ENCODE assay signal across 7 mouse cellular contexts in genomic region chr2:166806813-166807212, GRCm38 (mm10). TPM values are rescaled to one million over a fixed set of nuclear protein-coding genes. Genes with fewer than 3 reads are reported as not detected.
DNase-seq lines count a peak whose midpoint lies in the region; ATAC-seq and TF ChIP-seq lines count a peak whose summit lies in the region.

No protein-coding gene starts in this region.

- H3K27ac ChIP-seq in liver, adult 2 months (replicated peaks; ENCODE audit: insufficient read depth, low read depth, low read length): peak overlapping the region; percentile 48
- H3K27ac ChIP-seq in embryonic facial prominence, embryonic 14.5 days (replicated peaks; ENCODE audit: low read depth, low read length): no peak overlapping the region; the same call in 1 of the 2 replicates
- no peak overlapping the region; the same call in 1 of the 2 replicates for H3K27ac ChIP-seq in intestine, postnatal 0 days (ENCODE audit: low read depth, low read length)
- H3K27ac ChIP-seq in neural tube, embryonic 15.5 days (replicated peaks): no peak overlapping the region

- peaks cover 21% of the 10 kb centered on the region; the same call in 1 of the 2 replicates for H3K79me2 ChIP-seq in liver, adult 2 months (ENCODE audit: control insufficient read depth, insufficient read depth, low read length)

- DNase-seq in liver, adult 2 months (ENCODE audit: extremely low read depth, low read depth, low spot score): peak; percentile 87
- DNase-seq in liver: no peak
- DNase-seq in embryonic facial prominence, embryonic 14.5 days (ENCODE audit: low spot score): no peak
- DNase-seq in embryo, embryonic 9.5 days (ENCODE audit: extremely low spot score): no peak
- no peak for DNase-seq in adrenal gland, adult 18-20 months (ENCODE audit: low spot score in 2 of 2)

- TF ChIP-seq POLR2A in liver, adult 2 months (IDR thresholded peaks at IDR 0.05; ENCODE audit: extremely low read depth, insufficient read depth, low read length): no peak

- no peak for TF ChIP-seq CTCF in liver, adult 2 months (IDR thresholded peaks at IDR 0.05; ENCODE audit: low read depth, low read length)
- no peak for TF ChIP-seq CTCF in intestine, postnatal 0 days (IDR thresholded peaks at IDR 0.05; ENCODE audit: low read depth)

- WGBS in liver, adult 2 months: 24% methylated on average over 6 of the region's 6 CpGs
- 72% methylated on average over 6 of the region's 6 CpGs for WGBS in embryonic facial prominence, embryonic 14.5 days
- 58% methylated on average over 6 of the region's 6 CpGs for WGBS in intestine, postnatal 0 days
- 84% methylated on average over 6 of the region's 6 CpGs for WGBS in neural tube, embryonic 15.5 days

- H3K9me3 ChIP-seq in embryonic facial prominence, embryonic 14.5 days (ENCODE audit: control insufficient read depth, low read length): no peaks in the 10 kb centered on the region
- H3K9me3 ChIP-seq in intestine, postnatal 0 days (ENCODE audit: control insufficient read depth): no peaks in the 10 kb centered on the region
- H3K9me3 ChIP-seq in neural tube, embryonic 15.5 days (replicated peaks): no peaks in the 10 kb centered on the region

- no peaks in the 10 kb centered on the region for H3K27me3 ChIP-seq in liver, adult 2 months (ENCODE audit: control insufficient read depth, insufficient read depth, low read length)
- no peaks in the 10 kb centered on the region for H3K27me3 ChIP-seq in embryonic facial prominence, embryonic 14.5 days (replicated peaks; ENCODE audit: control insufficient read depth, insufficient read depth, low read length)
- no peaks in the 10 kb centered on the region for H3K27me3 ChIP-seq in intestine, postnatal 0 days (replicated peaks; ENCODE audit: control insufficient read depth, insufficient read depth, low read length)
- H3K27me3 ChIP-seq in neural tube, embryonic 15.5 days (replicated peaks): no peaks in the 10 kb centered on the region

- H3K4me3 ChIP-seq in liver, adult 2 months (ENCODE audit: insufficient read depth, low read depth, low read length): peak overlapping the region; percentile 91; the same call in 1 of the 2 replicates
- H3K4me3 ChIP-seq in embryonic facial prominence, embryonic 14.5 days (ENCODE audit: low read depth, low read length): 0 out of 2 replicates have a peak overlapping the region, but pooled peaks have one; percentile 85
- H3K4me3 ChIP-seq in intestine, postnatal 0 days (ENCODE audit: low read depth, low read length): peak overlapping the region; percentile 85
- H3K4me3 ChIP-seq in neural tube, embryonic 15.5 days (replicated peaks): no peak overlapping the region

- H3K9ac ChIP-seq in liver, adult 2 months (ENCODE audit: low read depth, low read length): peak overlapping the region; percentile 49
- peak overlapping the region; percentile 91; the same call in 1 of the 2 replicates for H3K9ac ChIP-seq in embryonic facial prominence, embryonic 14.5 days (ENCODE audit: low read depth, low read length)
- H3K9ac ChIP-seq in intestine, postnatal 0 days (ENCODE audit: low read depth, low read length): peak overlapping the region; percentile 94; the same call in 1 of the 2 replicates
- H3K9ac ChIP-seq in neural tube, embryonic 15.5 days (replicated peaks): no peak overlapping the region

- ATAC-seq in embryonic facial prominence, embryonic 14.5 days (ENCODE audit: low read depth): no peak
- ATAC-seq in intestine, postnatal 0 days: no peak
- no peak for ATAC-seq in neural tube, embryonic 15.5 days (ENCODE audit: low FRiP score)

- H3K4me2 ChIP-seq in embryonic facial prominence, embryonic 14.5 days (ENCODE audit: low read depth, low read length): peak overlapping the region; percentile 88
- H3K4me2 ChIP-seq in intestine, postnatal 0 days (replicated peaks; ENCODE audit: low read depth): peak overlapping the region; percentile 87
- peak overlapping the region; percentile 90 for H3K4me2 ChIP-seq in neural tube, embryonic 15.5 days

- H3K4me1 ChIP-seq in liver, adult 2 months (ENCODE audit: control insufficient read depth, insufficient read depth, low read length): peaks cover 9% of the 10 kb centered on the region
- 0 out of 2 replicates have a peak, but pooled peaks cover 4% of the 10 kb centered on the region for H3K4me1 ChIP-seq in embryonic facial prominence, embryonic 14.5 days (ENCODE audit: control insufficient read depth, insufficient read depth, low read length)
- no peaks in the 10 kb centered on the region for H3K4me1 ChIP-seq in intestine, postnatal 0 days (replicated peaks; ENCODE audit: control insufficient read depth, insufficient read depth, low read length)
- H3K4me1 ChIP-seq in neural tube, embryonic 15.5 days: peaks cover 14% of the 10 kb centered on the region

- H3K36me3 ChIP-seq in liver, adult 2 months (ENCODE audit: control insufficient read depth, insufficient read depth, low read length): no peaks in the 10 kb centered on the region
- H3K36me3 ChIP-seq in embryonic facial prominence, embryonic 14.5 days (ENCODE audit: control insufficient read depth, insufficient read depth, low read length): no peaks in the 10 kb centered on the region
- H3K36me3 ChIP-seq in intestine, postnatal 0 days (ENCODE audit: control insufficient read depth, insufficient read depth): no peaks in the 10 kb centered on the region
- no peaks in the 10 kb centered on the region for H3K36me3 ChIP-seq in neural tube, embryonic 15.5 days

RNA-seq across cellular contexts. Expression of gene Arfgef2, which starts 1.4 kb away (rescaled TPM):
- total RNA-seq in liver, adult 2 months (2014; rRNA removed): 18.3 and 26.0 TPM in 2 replicates
- polyA plus RNA-seq in liver, adult 2 months (2012; rRNA removed): 13.5 and 15.8 TPM in 2 replicates
- 7.1 and 7.2 TPM in 2 replicates for polyA plus RNA-seq in embryonic facial prominence, embryonic 14.5 days (2014; fragmentation: Nextera tagmentation; extraction: Ambion mirVana)
- 6.1 and 6.5 TPM in 2 replicates for polyA plus RNA-seq in intestine, postnatal 0 days (2015; fragmentation: Nextera tagmentation; extraction: Ambion mirVana)
- 4.1 and 4.6 TPM in 2 replicates for polyA plus RNA-seq in neural tube, embryonic 15.5 days (2015; fragmentation: Nextera tagmentation; extraction: Ambion mirVana)
- total RNA-seq in adrenal gland, adult 18-20 months (2021): 10 to 100 TPM; 49.0 to 69.7 TPM

RNA-seq across cellular contexts. Expression of gene Trp53rkb, which starts 14.5 kb away (rescaled TPM):
- 1.5 and 1.8 TPM in 2 replicates for total RNA-seq in liver, adult 2 months (2014; rRNA removed)
- 3.0 and 3.1 TPM in 2 replicates for polyA plus RNA-seq in liver, adult 2 months (2012; rRNA removed)
- 6.7 and 7.5 TPM in 2 replicates for polyA plus RNA-seq in embryonic facial prominence, embryonic 14.5 days (2014; fragmentation: Nextera tagmentation; extraction: Ambion mirVana)
- polyA plus RNA-seq in intestine, postnatal 0 days (2015; fragmentation: Nextera tagmentation; extraction: Ambion mirVana): 3.7 and 5.1 TPM in 2 replicates
- 9.1 and 10.3 TPM in 2 replicates for polyA plus RNA-seq in neural tube, embryonic 15.5 days (2015; fragmentation: Nextera tagmentation; extraction: Ambion mirVana)
- total RNA-seq in adrenal gland, adult 18-20 months (2021): 1 to 10 TPM; 4.2 to 5.7 TPM
